In genomic region chr13:91875581-91875980, GRCm38 (mm10) we compare ENCODE assay signal across 34 mouse cellular contexts. TPM values are rescaled to one million over a fixed set of nuclear protein-coding genes. Genes with fewer than 3 reads are reported as not detected.
DNase-seq lines count a peak whose midpoint lies in the region; ATAC-seq and TF ChIP-seq lines count a peak whose summit lies in the region.
"Had no signal": no experiment of that assay in that cellular context is flagged by ENCODE, and none has a peak within 500 bp of the region (broad histone marks: within the 10 kb centered on the region; RNA-seq: fewer than 3 reads in every experiment).

No protein-coding gene starts in this region.

- H3K27ac ChIP-seq in embryonic facial prominence, embryonic 13.5 days: peak overlapping the region; percentile 86
- H3K27ac ChIP-seq in embryonic facial prominence, embryonic 10.5 days (replicated peaks): no peak overlapping the region
- H3K27ac ChIP-seq in heart, embryonic 10.5 days: peak overlapping the region; percentile 78
- peak overlapping the region; percentile 86 for H3K27ac ChIP-seq in heart, embryonic 15.5 days
- H3K27ac ChIP-seq: hindbrain, embryonic 12.5 days; hindbrain, postnatal 0 days; intestine, embryonic 15.5 days; layer of hippocampus, adult 2 months; liver, embryonic 13.5 days; midbrain, embryonic 13.5 days; neural tube, embryonic 13.5 days; stomach, embryonic 15.5 days had no signal

- WGBS in embryonic facial prominence, embryonic 13.5 days: 59% methylated on average over 2 of the region's 2 CpGs
- WGBS in embryonic facial prominence, embryonic 10.5 days: 53% methylated on average over 2 of the region's 2 CpGs
- 34% methylated on average over 2 of the region's 2 CpGs for WGBS in heart, embryonic 10.5 days
- WGBS in heart, embryonic 15.5 days: 37% methylated on average over 2 of the region's 2 CpGs

- TF ChIP-seq CTCF in brain, embryonic 14.5 days (IDR thresholded peaks at IDR 0.05; ENCODE audit: borderline replicate concordance, extremely low read depth, insufficient read depth, insufficient read length): no peak

- no peak overlapping the region for H3K9ac ChIP-seq in embryonic facial prominence, embryonic 13.5 days
- no peak overlapping the region for H3K9ac ChIP-seq in heart, embryonic 15.5 days
- H3K9ac ChIP-seq: hindbrain, embryonic 12.5 days; intestine, embryonic 15.5 days; liver, embryonic 13.5 days; midbrain, embryonic 13.5 days; neural tube, embryonic 13.5 days; stomach, embryonic 15.5 days had no signal

- ATAC-seq in embryonic facial prominence, embryonic 13.5 days (ENCODE audit: insufficient number of reproducible peaks, insufficient read depth, low FRiP score, low TSS enrichment, low read depth): no peak
- ATAC-seq in heart, embryonic 15.5 days (replicated peaks; ENCODE audit: insufficient number of reproducible peaks, insufficient read depth, low FRiP score, low read depth): no peak
- ATAC-seq: forebrain, embryonic 14.5 days; hindbrain, postnatal 0 days; intestine, embryonic 15.5 days; lung, postnatal 0 days; midbrain, embryonic 13.5 days had no signal

- no peak for DNase-seq in embryonic facial prominence, embryonic 10.5 days (ENCODE audit: low spot score)
- no peak for DNase-seq in heart, embryonic 10.5 days (ENCODE audit: low spot score)
- DNase-seq in heart, adult 18-20 months: no peak
- peak; percentile 8 for DNase-seq in brain, embryonic 14.5 days (ENCODE audit: low read depth)
- no peak for DNase-seq in liver
- no peak for DNase-seq in thymus, postnatal 14 days
- DNase-seq: adrenal gland, postnatal 10 days; cerebellum, adult 11-12 months; cerebellum, adult 9-11 months; gastrocnemius, postnatal 10 days; kidney, adult 2 months; kidney, postnatal 36 days; left cerebral cortex, postnatal 4 days; liver, embryonic 13.5 days; lung, adult 18-20 months; lung, postnatal 4 days; right cerebral cortex, postnatal 25 days had no signal

- H3K4me2 ChIP-seq in embryonic facial prominence, embryonic 13.5 days: no peak overlapping the region
- H3K4me2 ChIP-seq in heart, embryonic 15.5 days: peak overlapping the region; percentile 18
- H3K4me2 ChIP-seq: hindbrain, embryonic 12.5 days; intestine, embryonic 15.5 days; liver, embryonic 13.5 days; midbrain, embryonic 13.5 days; neural tube, embryonic 13.5 days; stomach, embryonic 15.5 days had no signal

- H3K36me3 ChIP-seq in embryonic facial prominence, embryonic 13.5 days: no peaks in the 10 kb centered on the region
- H3K36me3 ChIP-seq in embryonic facial prominence, embryonic 10.5 days (replicated peaks): no peaks in the 10 kb centered on the region
- H3K36me3 ChIP-seq in heart, embryonic 10.5 days: no peaks in the 10 kb centered on the region
- no peaks in the 10 kb centered on the region for H3K36me3 ChIP-seq in heart, embryonic 15.5 days
- H3K36me3 ChIP-seq: G1E; hindbrain, embryonic 12.5 days; intestine, embryonic 15.5 days; liver, embryonic 13.5 days; midbrain, embryonic 13.5 days; neural tube, embryonic 13.5 days; stomach, embryonic 15.5 days had no signal

- H3K27me3 ChIP-seq in embryonic facial prominence, embryonic 13.5 days: no peaks in the 10 kb centered on the region
- H3K27me3 ChIP-seq in embryonic facial prominence, embryonic 10.5 days (replicated peaks; ENCODE audit: low read depth, poor library complexity, severe bottlenecking): no peaks in the 10 kb centered on the region
- no peaks in the 10 kb centered on the region for H3K27me3 ChIP-seq in heart, embryonic 10.5 days (ENCODE audit: insufficient read depth, poor library complexity, severe bottlenecking)
- H3K27me3 ChIP-seq in heart, embryonic 15.5 days: no peaks in the 10 kb centered on the region
- H3K27me3 ChIP-seq: hindbrain, embryonic 12.5 days; intestine, embryonic 15.5 days; liver, embryonic 13.5 days; midbrain, embryonic 13.5 days; neural tube, embryonic 13.5 days; stomach, embryonic 15.5 days had no signal

- peaks cover 20% of the 10 kb centered on the region for H3K4me1 ChIP-seq in embryonic facial prominence, embryonic 13.5 days
- peaks cover 15% of the 10 kb centered on the region for H3K4me1 ChIP-seq in embryonic facial prominence, embryonic 10.5 days
- H3K4me1 ChIP-seq in heart, embryonic 10.5 days: peaks cover 44% of the 10 kb centered on the region
- peaks cover 32% of the 10 kb centered on the region for H3K4me1 ChIP-seq in heart, embryonic 15.5 days (replicated peaks)
- H3K4me1 ChIP-seq: hindbrain, embryonic 12.5 days; intestine, embryonic 15.5 days; liver, embryonic 13.5 days; midbrain, embryonic 13.5 days; neural tube, embryonic 13.5 days; stomach, embryonic 15.5 days had no signal

- no peak overlapping the region for H3K4me3 ChIP-seq in embryonic facial prominence, embryonic 13.5 days
- H3K4me3 ChIP-seq in embryonic facial prominence, embryonic 10.5 days: no peak overlapping the region
- no peak overlapping the region for H3K4me3 ChIP-seq in heart, embryonic 10.5 days
- H3K4me3 ChIP-seq in heart, embryonic 15.5 days: no peak overlapping the region
- H3K4me3 ChIP-seq: hindbrain, embryonic 12.5 days; intestine, embryonic 15.5 days; layer of hippocampus, adult 2 months; liver, embryonic 13.5 days; midbrain, embryonic 13.5 days; neural tube, embryonic 13.5 days; stomach, embryonic 15.5 days had no signal

- H3K9me3 ChIP-seq in embryonic facial prominence, embryonic 13.5 days: no peaks in the 10 kb centered on the region
- H3K9me3 ChIP-seq in embryonic facial prominence, embryonic 10.5 days: no peaks in the 10 kb centered on the region
- H3K9me3 ChIP-seq in heart, embryonic 10.5 days: no peaks in the 10 kb centered on the region
- no peaks in the 10 kb centered on the region for H3K9me3 ChIP-seq in heart, embryonic 15.5 days (replicated peaks)
- H3K9me3 ChIP-seq: G1E; hindbrain, embryonic 12.5 days; intestine, embryonic 15.5 days; liver, embryonic 13.5 days; midbrain, embryonic 13.5 days; neural tube, embryonic 13.5 days; stomach, embryonic 15.5 days had no signal

- TF ChIP-seq POLR2A in brain, embryonic 14.5 days (IDR thresholded peaks at IDR 0.05; ENCODE audit: borderline replicate concordance, extremely low read depth, insufficient read depth, insufficient read length, poor library complexity, severe bottlenecking): no peak

RNA-seq across cellular contexts. Expression of gene Ckmt2, which starts 1.1 kb away (rescaled TPM):
- polyA plus RNA-seq in embryonic facial prominence, embryonic 13.5 days (2015; fragmentation: Nextera tagmentation; extraction: Ambion mirVana): 0.18 TPM in 1 of 2 replicates, not detected in the other
- polyA plus RNA-seq in embryonic facial prominence, embryonic 10.5 days (2016; fragmentation: Nextera tagmentation; extraction: Ambion mirVana): not detected in 2 replicates
- 3.3 and 7.8 TPM in 2 replicates for polyA plus RNA-seq in heart, embryonic 10.5 days (2016; fragmentation: Nextera tagmentation; extraction: Ambion mirVana)
- total RNA-seq in heart, adult 18-20 months (2021): 1,000 to 10,000 TPM; 2,595 to 2,880 TPM
- polyA plus RNA-seq in brain, embryonic 14.5 days (2012; rRNA removed): 0.05 and 0.15 TPM in 2 replicates
- polyA plus RNA-seq in heart, embryonic 15.5 days (2015; fragmentation: Nextera tagmentation; extraction: Ambion mirVana): 43.4 and 52.3 TPM in 2 replicates
- total RNA-seq: common myeloid progenitor, adult 5-6 weeks; G1E; granulocyte monocyte progenitor cell, adult 5-6 weeks; hindbrain, postnatal 0 days; left cerebral cortex, postnatal 4 days; megakaryocyte-erythroid progenitor cell, adult 5-6 weeks had no signal
- polyA plus RNA-seq: C2C12; forebrain, embryonic 14.5 days; G1E; hindbrain, embryonic 12.5 days; liver, embryonic 13.5 days; midbrain, embryonic 13.5 days; urinary bladder, adult 2 months had no signal
